Mouse (Mus musculus) CH12.LX (cell line): ENCODE measurements around the gene A930004D18Rik.

ENCODE experiments used
- CTCF ChIP-seq, 2 experiments: IDR thresholded peaks in 1 of 2; conservative IDR thresholded peaks in 1 of 2; 2 replicates each; pipeline ENCODE4 v1.5.1; 2011 to 2012; ENCODE audit warnings: low read depth in 2 of 2, low read length in 2 of 2, improper control_type of control experiment in 1 of 2, inconsistent platforms in 1 of 2, mild to moderate bottlenecking in 1 of 2, moderate library complexity in 1 of 2
- ELF1 ChIP-seq: IDR thresholded peaks from 2 replicates; pipeline ENCODE4 v1.6.1; 2014; ENCODE audit warnings: low read depth, mild to moderate bottlenecking, inconsistent platforms, low read length, improper control_type of control experiment
- MYC ChIP-seq: IDR thresholded peaks from 2 replicates; pipeline ENCODE4 v1.6.1; 2011; ENCODE audit warnings: low read depth, mild to moderate bottlenecking, improper control_type of control experiment, low read length
- POLR2A ChIP-seq: IDR thresholded peaks from 2 replicates; pipeline ENCODE4 v1.6.1; 2011; ENCODE audit warnings: low read depth, mild to moderate bottlenecking, improper control_type of control experiment, low read length
- UBTF ChIP-seq: IDR thresholded peaks from 2 replicates; pipeline ENCODE4 v1.6.1; 2012; ENCODE audit warnings: low read depth, mild to moderate bottlenecking, inconsistent platforms, low read length, improper control_type of control experiment, moderate library complexity
- ZKSCAN1 ChIP-seq: IDR thresholded peaks from 2 replicates; pipeline ENCODE4 v1.6.1; 2012; ENCODE audit warnings: low read depth, inconsistent platforms, low read length, improper control_type of control experiment, borderline replicate concordance

DNA sequence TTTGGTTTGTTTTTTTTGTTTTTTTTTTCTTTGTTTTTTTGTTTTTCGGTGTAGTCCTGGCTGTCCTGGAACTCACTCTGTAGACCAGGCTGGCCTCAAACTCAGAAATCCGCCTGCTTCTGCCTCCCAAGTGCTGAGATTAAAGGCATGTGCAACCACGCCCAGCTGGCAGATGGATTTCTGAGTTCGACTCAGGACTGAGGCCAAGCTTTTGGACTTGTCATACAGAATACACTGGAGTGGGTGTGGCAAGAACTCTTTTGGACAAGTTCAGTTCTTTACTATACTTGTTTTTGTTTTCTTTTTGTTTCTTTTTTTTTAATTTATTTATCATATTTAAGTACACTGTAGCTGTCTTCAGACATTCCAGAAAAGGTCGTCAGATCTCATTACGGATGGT, 58.8 kb downstream of the A930004D18Rik start:
- TF ChIP-seq ZKSCAN1: no peak
- TF ChIP-seq POLR2A: no peak
- TF ChIP-seq UBTF: no peak
- TF ChIP-seq CTCF (conservative IDR thresholded peaks at IDR 0.05 in 1 of 2, IDR thresholded peaks at IDR 0.05 in 1 of 2; ENCODE audit: low read depth in 2 of 2, low read length in 2 of 2): no peak
- no peak for TF ChIP-seq MYC
- no peak for TF ChIP-seq ELF1
